Mouse (Mus musculus) v-Abl transformed pro-B cells (cell line): ENCODE measurements around the gene Arfgap2.

ENCODE experiments used
- in situ Hi-C, 2 experiments: fragments of 400-800 bp; cut with MboI; formaldehyde crosslinking; loops; one replicate each; pipeline ENCODE4 v1.15.1; 2025; ENCODE audit not compliant: unreplicated experiment in 2 of 2

Gene Arfgap2

GRCm38 (mm10) chr2:91258830-91259229 lies 5.9 kb upstream of the Arfgap2 start:
- in situ Hi-C loops = no loop called here

DNA sequence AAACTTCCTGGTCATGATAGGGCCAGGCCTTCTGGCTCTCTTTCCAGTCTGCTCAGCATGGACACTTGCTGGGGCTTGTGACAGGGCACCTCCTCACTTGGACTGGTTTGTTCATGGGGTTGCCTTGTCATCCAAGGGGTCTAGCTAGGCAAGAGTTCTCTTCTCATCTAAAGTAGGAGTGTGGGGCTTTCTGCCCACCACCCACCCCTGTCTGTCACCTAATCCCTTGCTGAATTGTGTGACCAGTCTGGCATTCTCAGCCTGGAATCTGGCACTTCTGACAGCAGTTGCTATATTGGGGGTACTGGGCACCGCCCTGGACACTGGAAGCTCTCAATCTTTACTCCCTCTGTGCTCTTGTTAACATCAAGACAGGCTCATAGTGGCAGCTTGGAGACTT lies 5.3 kb upstream of the Arfgap2 start:
- in situ Hi-C loops = no loop called here

DNA sequence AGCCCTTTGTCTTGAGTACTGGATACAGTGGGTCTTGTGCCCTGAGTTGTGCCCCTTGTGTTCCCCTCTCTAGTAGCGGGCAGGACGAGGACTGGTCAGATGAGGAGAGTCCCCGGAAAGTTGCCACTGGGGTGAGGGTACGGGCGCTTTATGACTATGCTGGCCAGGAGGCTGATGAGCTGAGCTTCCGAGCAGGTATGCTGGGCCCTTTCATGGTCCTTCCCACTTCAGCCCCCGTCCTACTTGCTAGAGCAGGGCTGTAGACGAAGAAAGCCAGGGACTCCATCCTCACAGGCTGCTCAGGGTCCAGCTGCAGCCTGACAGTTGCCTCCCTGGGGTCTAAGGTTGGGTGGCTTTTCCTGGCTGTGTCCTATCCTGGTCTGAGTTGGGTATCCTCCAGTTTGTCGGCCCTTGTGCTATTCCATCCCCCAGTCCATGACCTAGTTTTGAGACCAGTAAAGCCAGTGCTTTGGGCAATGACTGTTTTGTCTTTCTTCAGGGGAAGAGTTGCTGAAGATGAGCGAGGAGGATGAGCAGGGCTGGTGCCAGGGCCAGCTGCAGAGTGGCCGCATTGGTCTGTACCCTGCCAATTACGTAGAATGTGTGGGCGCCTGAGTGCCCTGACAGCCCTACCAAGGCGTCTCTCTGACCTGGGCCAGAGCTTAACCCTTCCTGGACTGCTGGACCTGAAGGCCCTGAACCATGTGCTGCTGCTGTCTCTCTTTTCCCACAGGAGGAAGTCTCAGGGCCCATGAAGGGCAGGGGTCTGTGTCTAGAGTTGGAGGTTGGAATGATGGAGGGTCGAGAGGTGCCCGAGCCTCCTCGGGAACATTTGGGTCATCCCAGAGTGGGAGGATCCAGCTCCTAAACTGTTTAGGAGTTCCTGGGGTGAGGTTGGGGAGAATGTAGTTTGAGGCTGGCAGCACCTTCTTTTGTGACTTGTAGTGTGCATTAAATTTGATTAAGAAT lies 798 bp upstream of the Arfgap2 start:
- in situ Hi-C loops = no loop called here

DNA sequence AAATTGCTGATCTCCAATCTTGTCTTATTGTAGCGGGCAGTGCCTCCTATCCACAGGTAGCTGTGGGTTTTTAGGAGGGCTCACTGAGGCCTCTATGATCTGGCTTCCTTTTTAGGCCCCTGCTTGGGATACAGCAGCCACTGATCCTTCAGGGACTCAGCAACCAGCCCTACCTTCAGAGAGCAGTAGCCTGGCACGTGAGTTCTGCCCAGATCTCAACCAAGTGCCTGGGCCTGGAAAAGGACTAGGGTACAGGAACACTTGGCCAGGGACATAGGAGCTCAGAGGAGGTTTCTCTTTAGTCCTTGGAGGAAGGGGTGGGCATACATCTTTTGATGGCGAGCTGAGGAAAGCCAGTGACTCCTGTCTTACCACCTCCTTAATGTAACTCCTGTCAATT lies 3.3 kb downstream of the Arfgap2 start:
- in situ Hi-C loops = no loop called here

- in situ Hi-C loops = no loop called here
Measured at GRCm38 (mm10) chr2:91268706-91269105, 3.9 kb downstream of the Arfgap2 start.

GRCm38 (mm10) chr2:91269687-91270133 lies 4.9 kb downstream of the Arfgap2 start:
- in situ Hi-C loops = no loop called here

- in situ Hi-C loops = loop anchor here in 1 of 2 experiments (25.0 kb wide), 1 partner anchor 633 kb away; no protein-coding TSS in a partner anchor
Measured at GRCm38 (mm10) chr2:91278749-91279371, 14.1 kb downstream of the Arfgap2 start.

DNA sequence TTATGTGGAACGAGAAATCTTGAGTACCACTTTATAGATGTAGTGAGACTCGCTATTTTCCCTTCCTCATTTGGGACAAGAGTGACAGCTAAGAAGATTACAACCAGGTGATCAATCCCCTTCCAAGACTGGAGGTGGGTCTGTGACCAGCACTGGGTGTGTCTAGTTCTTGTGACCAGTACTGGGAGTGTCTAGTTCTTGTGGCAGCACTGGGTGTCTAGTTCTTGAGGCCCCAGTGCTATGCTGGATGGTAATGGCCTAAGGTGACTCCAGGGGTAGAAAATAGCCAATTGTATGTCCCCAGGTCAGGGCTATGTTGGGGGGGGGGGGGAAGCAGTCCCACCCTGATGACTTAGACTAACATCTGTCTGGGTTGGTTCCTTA lies 14.6 kb downstream of the Arfgap2 start:
- in situ Hi-C loops = loop anchor here in 1 of 2 experiments (25.0 kb wide), 1 partner anchor 633 kb away; no protein-coding TSS in a partner anchor

- in situ Hi-C loops = loop anchor here in 1 of 2 experiments (25.0 kb wide), 1 partner anchor 631 kb away; no protein-coding TSS in a partner anchor
Measured at GRCm38 (mm10) chr2:91281366-91281765, 16.6 kb downstream of the Arfgap2 start.

GRCm38 (mm10) chr2:91283972-91284371 lies 19.2 kb downstream of the Arfgap2 start:
- in situ Hi-C loops = loop anchor here in 1 of 2 experiments (25.0 kb wide), 1 partner anchor 628 kb away; no protein-coding TSS in a partner anchor

DNA sequence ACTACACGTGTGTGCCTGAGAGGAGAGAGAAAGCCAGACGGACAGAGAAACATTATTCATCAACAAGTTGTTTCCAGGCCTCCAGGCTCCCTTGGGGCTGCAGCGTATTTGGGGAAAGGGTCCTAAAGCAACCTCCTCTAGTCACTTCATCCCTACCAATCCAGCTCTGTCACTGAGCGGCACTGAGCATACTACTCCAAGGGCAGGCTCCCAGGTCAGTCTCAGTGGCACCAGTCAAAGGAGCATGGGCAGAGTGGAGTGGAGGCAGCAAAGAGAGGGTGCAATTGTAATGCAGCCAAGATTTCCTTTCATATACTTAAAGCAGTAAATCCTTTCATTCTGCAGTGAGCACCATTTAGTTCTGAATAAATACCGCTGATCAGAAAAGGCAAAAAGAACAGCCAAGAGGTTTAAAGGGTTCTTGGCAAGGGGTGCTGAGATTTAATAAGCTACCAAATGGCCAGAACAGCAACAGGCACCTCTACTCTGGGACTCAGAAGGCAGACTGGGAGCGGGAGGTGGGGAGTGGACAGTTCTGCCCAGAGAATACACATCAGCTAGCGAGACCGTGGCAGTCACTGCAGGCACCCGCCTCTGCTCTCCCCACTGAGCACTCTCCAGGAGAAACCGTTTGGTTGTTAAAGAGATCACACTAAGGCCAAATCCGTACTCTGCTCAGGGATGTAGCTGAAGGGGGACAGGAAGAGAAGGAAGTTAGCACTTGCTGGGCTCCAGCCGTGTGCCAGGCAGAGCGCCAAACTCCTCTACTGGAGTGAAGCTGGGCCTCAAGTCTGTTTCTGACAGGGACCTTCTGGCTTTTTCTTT lies 19.8 kb downstream of the Arfgap2 start:
- in situ Hi-C loops = loop anchor here (5.0 to 25.0 kb wide), 2 partner anchors 198 to 628 kb away; no protein-coding TSS in a partner anchor

- in situ Hi-C loops = loop anchor here (5.0 to 25.0 kb wide), 2 partner anchors 196 to 626 kb away; no protein-coding TSS in a partner anchor
Measured at GRCm38 (mm10) chr2:91285885-91286505, 21.2 kb downstream of the Arfgap2 start.

- in situ Hi-C loops = loop anchor here (5.0 to 25.0 kb wide), 2 partner anchors 195 to 625 kb away; no protein-coding TSS in a partner anchor
Measured at GRCm38 (mm10) chr2:91287563-91287962, 22.8 kb downstream of the Arfgap2 start.

DNA sequence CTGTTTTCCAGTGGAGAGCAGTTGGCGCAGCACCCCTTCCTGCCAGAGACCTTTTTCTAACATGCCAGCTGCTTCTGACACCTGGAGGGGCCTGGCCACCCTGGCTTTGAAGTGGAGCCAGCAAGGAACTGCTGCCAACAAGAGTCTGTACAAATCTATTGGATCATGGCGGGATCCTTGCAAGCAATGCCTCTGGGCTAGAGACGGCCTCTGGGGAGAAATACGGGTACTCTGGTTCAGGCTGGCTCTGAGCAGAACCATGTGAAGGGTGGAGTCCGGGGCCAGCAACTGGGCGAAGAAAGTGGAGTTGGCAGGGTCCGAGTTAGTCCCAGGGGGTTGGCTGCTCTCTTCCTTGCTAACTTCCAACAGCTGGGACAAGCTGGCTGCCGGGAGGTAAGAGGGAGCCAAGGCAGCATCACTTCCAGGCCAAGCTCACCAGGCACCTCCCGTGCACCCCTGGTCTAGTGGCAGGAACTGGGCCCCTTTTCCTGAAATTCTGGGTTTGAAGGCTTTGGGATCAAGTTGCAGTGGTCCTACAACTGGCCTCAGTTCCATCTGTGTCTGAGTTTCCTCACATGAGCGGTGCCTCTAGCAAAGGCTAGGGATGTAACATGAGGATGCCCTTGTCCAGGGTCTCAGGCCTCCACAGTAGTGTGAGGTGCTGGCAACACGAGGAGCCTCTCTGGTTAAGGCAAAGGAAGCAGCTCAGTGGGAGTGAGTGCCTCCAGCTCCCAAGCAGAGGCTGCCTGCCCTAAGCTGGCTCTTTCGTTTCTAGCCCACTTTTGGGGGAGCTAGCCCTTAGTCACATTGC lies 26.6 kb downstream of the Arfgap2 start:
- in situ Hi-C loops = loop anchor here in 1 of 2 experiments (25.0 kb wide), 1 partner anchor 621 kb away; no protein-coding TSS in a partner anchor

DNA sequence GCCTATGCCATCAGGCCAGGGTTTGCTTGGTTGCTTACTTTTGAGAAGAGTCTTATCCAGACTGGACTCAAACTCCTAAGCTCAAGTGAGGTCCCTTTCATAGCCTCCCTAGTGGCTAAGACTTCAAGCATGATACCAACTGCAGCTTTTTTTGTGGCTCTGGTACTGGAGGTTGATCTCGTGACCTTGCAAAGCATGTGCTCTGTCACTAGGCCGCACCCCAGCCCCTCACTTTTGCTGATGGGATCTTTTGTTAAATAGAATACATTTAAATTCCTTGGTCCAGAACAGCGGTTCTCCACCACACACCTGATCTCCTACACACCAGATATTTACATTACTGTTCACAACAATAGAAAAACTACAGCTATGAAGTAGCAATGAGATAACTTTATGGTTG lies 29.5 kb downstream of the Arfgap2 start:
- in situ Hi-C loops = loop anchor here in 1 of 2 experiments (25.0 kb wide), 1 partner anchor 618 kb away; no protein-coding TSS in a partner anchor

- in situ Hi-C loops = loop anchor here in 1 of 2 experiments (25.0 kb wide), 1 partner anchor 616 kb away; no protein-coding TSS in a partner anchor
Measured at GRCm38 (mm10) chr2:91295895-91296294, 31.1 kb downstream of the Arfgap2 start.

- in situ Hi-C loops = loop anchor here in 1 of 2 experiments (25.0 kb wide), 1 partner anchor 613 kb away; no protein-coding TSS in a partner anchor
Measured at GRCm38 (mm10) chr2:91299156-91299555, 34.4 kb downstream of the Arfgap2 start.

GRCm38 (mm10) chr2:91300784-91301183 lies 36.0 kb downstream of the Arfgap2 start:
- in situ Hi-C loops = no loop called here

GRCm38 (mm10) chr2:91301836-91302235 lies 37.1 kb downstream of the Arfgap2 start:
- in situ Hi-C loops = no loop called here
